Mouse (Mus musculus): ENCODE measurements around the gene Tnfrsf1b. TPM values are rescaled to one million over a fixed set of nuclear protein-coding genes. Genes with fewer than 3 reads are reported as not detected.
A peak's percentile ranks its signal among the peaks of the same experiment; 100 is the strongest.

Tnfrsf1b gene
- polyA plus RNA-seq (2012; rRNA removed) = 15.1 and 17.8 TPM in 2 replicates

DNA sequence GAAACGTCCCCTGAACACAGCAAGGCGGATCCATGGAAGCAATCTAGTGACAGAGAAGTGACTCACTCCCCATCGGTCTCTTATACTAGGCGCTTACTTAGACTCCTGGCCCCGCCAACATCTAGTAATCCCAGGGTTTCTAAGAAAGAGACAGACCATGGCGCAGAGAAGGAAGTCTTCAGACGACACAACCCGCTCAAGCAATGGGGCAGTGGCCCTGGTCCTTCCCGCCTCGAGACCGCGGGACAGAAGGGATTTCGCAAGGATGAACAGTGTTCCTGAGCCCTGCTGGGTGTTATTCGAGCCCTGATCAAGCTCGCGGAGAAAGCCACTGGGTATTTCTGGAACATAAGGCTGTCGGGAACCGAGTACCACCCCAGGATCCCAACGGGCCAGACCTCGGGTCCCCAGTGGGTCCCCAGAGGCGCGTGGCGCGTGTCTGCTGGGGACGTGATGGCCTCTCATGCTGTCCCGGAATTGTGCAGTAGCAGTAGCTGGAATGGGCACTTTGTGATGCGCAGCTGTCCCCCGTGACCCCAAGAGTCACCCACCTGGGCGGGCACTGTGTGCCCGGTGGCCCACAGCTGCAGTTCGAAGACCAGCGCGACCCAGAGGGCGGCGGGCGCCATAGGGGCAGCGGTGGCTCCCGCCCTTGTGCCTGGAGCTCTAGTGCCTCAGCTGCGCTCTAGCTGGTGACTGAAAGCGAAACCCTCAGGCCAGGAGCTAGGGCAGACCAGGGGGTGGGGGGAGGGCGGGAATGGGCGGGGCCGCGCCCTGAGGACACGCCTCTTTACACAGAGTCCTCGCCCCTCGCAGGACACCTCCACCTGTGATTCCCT, at the start of gene Tnfrsf1b:
Gene Tnfrsf1b, minus strand, starts transcription at position 698 of the 839 bp plus-strand sequence.
- under 1% methylated on average over 47 of the region's 47 CpGs for WGBS
- no peak for DNase-seq (ENCODE audit: low read depth, low spot score)

DNA sequence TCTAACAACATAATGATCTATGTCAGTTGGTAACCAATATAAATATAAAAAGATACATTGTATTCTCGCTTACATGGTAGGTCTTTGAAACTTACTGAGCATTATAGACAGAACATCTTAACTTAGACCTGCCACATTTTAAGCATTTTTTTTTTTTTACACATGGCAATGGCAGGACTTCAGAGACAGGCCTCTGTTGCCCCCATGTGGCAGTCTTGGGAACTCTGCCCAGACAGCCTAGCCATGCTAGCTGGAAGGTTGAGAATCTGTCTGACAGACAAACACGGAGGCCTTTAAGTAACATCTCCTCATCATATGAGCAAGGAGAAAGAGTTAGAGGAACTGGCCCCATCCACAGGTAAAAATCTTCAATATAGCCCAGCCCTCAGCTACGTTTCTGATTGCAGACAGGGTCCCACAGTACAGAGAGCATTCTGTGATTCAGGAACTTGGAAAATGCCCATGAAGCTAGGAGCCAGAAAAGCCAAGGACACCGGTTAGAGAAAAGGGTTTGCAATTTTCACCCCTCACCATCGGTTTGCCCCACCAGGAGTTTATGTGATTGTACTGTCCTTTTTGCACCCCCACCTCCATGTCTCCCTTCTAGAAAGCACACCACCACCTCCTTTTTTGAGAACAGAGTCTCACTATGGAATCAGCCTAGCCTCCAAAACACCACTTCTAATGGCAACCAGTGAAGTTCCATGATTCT, 49.1 kb upstream of the Tnfrsf1b start:
- no peak for DNase-seq (ENCODE audit: low read depth, low spot score)
- 53% methylated on average over 5 of the region's 5 CpGs for WGBS

DNA sequence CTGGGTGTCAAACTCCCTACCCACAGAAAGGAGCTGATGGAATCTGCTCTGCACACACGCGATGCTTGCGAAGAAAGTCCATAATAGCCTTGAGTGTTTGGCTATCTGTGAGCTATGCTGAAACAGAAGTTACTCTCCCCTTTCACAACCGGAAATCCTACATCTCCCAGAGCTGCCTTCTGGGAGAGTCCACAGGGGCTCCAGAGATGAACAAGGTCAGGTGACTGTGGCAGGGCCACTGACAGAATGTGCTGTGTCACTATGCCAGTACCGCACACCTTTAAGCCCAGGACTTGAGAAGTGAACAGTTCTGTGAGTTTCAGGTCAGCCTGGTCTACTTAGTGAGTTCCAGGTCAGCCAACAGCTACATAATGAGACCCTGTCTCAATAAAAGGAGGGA, 47.9 kb upstream of the Tnfrsf1b start:
- 85% methylated on average over 5 of the region's 5 CpGs for WGBS
- DNase-seq (ENCODE audit: low read depth, low spot score) = no peak

DNA sequence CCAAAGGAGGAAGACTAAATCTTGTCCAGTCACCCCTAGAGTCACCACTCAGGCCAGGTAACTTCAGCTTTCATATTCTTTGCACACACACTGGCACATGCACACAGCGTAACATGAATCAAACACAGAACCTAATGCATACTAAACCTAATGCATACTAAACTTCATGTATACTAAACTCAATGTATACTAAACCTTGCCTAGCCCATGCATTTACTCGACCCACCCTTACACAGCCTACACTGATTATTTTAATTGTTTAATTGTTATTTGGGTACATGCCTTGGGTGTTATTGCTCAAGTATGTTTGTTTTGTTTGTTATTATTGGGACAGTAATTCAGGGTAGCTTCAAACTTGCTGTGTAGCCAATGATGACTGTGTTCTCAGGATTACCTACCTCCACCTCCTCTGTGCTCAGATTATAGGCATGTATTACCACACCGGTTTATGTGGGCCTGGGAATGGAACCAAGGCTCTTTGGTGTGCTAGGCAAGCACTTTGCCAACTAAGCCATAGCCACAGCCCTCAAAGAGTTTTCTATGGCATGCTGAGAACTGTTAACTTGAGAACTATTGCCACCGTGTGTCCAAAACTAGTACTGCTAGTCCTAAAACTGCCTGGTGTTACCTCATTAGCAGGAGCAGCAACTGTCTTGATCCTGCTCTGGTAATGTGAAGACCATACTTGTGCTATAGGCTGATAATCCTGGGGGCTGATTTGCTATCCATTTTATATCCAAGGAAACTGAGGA, 39.9 kb upstream of the Tnfrsf1b start:
- 28% methylated on average over 4 of the region's 4 CpGs for WGBS
- DNase-seq (ENCODE audit: low read depth, low spot score) = peak; percentile 88

DNA sequence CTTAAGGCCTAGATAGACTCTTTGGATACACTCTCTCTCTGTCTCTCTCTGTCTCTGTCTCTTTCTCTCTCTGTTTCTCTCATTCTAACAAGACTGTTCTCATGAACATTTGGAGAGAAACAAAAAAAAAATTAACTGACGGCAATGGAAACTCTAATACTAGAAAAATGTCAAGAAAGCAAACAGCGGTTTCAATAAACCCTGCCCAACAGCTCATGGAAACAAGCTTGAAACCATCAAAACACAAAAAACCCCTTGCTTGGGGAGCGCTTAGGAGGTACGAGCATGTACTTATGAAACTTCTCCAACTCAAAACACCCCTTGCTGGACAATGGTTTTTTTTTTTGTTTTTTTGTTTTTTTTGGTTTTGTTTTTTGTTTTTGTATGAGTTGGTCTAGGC, 38.0 kb upstream of the Tnfrsf1b start:
- DNase-seq (ENCODE audit: low read depth, low spot score) = no peak
- 95% methylated on average over 4 of the region's 4 CpGs for WGBS

DNA sequence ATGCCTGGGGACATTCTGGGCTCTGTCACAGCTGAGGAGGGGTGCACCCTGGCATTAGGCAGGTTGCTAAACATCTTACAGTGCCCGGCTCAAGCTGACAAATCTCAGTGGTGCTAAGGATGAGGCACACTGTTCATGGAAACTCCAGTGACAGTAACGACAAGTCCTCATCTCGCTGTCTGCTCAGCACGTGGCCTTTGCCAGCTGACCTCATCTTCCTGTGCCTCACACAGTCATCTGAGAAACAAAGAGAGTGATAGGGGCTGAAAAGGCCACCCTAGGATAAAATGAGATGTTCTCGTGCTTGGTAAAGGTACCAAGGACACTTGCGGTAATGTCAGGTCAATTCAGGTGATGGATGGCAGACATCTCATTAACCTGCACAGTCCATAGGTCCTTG, 36.8 kb upstream of the Tnfrsf1b start:
- 76% methylated on average over 6 of the region's 6 CpGs for WGBS

DNA sequence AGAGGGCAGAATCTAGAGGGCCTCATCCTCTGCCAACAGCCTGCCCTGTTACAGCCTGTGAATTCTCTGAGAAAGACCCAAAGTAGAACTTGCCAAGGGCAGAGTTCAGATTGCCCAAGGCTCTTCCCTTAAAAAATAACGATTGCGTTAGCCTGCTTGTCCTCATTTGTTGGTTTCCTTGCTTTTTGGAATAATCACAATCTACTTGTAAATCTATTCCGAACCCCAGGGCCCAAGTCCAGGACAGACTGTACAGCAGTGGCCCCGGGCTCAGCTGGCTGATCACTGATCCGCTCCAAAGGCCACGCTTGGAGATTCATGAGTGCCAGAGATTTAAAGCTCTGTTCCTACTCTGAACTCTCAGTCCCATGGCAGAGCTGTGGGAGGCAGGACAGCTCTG, 34.3 kb upstream of the Tnfrsf1b start:
- WGBS = 76% methylated on average over 6 of the region's 6 CpGs
- DNase-seq (ENCODE audit: low read depth, low spot score) = no peak

More for the DNA sequence above, 36.8 kb upstream of the Tnfrsf1b start:
- no peak for DNase-seq (ENCODE audit: low read depth, low spot score)

DNA sequence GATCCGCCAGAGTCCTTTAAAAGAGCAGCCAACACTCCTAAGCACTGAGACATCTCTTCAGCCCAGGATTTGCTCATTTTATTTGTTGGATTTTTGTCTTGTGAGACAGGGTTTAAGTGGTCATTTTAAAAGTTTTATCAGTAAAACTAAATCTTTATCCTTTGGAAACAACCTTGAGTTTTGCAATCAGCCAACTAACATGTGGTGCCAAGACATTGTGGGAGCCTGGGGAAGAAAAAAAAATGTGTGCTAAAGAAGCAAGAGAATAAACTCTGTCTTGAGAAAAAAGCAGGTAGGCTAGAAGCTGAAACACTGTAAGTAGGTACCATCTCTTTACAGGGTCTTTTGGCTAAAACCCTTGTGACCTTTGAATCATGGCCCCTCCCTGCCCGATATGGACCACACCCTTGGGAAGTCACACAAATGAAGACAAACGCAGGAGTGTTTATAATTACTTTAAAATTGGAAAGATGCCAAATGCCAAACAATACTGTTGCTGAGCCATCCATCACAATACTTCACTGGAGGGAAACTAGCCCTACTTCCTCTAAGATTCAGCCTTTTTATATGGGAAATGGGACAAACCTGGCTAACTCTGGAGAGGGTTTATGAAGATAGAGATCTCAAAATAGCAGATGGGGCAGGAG, 32.2 kb upstream of the Tnfrsf1b start:
- WGBS = 31% methylated on average over 3 of the region's 3 CpGs
- DNase-seq (ENCODE audit: low read depth, low spot score) = no peak

DNA sequence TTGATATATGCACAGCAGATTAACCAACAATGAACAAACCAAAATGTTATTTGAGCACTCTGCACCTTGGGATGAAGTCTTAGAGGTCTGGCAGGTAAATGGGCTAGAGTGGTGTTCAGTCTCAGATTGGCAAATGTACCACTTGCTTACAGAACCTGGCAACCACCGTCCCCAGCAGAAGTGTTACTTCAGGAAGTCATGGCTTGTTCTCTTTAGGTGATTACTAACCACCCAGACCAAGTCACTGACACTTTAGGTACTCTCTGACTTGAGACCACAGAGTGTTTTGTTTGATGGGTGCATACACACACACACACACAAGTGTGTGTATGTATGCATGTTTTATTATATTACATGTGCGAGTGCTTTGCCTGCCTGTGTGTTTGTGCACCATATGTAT, 31.6 kb upstream of the Tnfrsf1b start:
- 85% methylated on average over 2 of the region's 2 CpGs for WGBS
- DNase-seq (ENCODE audit: low read depth, low spot score) = no peak

DNA sequence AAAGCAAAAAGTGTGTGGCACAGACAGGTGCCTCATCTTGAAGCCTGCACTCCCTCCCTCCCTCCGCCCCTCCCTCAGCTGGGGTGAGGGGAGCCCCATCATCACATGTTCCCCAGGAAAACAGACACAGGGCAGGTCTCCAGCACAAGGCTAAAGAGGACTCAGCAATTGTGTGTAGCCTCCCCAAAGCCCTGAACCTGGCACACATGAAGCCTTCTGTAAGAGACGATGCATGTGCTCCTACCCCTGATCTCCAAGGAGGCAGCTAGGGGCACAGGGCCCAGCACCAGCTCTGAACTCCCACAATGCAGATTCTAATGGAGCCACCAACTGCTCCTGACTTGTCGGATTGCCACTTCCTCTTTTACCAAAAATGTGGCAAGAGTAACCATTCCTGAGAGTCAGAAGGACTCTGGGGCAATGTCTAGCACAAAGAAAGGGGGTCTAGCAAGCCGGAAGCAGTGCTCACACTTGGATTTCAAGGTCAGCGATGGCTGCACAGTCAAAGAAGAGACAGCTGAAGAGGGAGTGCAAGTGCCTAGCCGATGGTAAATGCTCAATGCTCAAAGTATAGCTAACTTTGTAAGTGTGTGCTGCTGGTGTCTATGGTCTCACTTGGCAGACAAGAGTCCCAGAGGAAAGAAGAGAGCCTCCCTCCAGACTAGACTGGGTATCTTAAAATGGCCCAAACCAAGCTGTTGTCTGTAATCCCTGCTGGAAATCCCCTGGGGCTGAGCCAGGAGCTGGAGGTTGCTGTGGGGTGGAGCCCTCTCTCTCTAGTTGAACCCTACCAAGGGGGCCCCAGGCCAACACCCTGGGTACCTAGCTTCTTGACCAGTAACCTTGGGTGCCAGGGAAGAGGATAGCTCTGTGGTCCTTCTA, 29.9 kb upstream of the Tnfrsf1b start:
- WGBS = 84% methylated on average over 6 of the region's 6 CpGs

DNA sequence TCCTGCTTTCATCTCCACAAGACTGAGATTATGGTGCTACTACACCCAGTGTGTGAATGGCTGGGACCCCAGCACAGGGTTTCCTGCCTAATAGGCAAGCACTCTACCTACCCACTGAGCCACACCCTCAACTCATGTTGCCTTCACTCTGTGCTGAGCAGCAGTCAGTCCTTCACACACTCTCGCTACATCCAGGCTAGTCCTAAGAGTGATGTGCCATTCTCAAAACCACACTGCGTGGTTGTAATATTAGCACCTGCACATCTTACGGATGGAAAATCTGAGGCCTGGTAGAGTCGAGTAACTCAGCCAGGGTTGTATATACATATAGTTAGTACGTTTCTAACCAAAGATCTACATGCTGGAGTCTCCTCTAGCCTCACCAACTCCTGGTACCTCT, 28.2 kb upstream of the Tnfrsf1b start:
- no peak for DNase-seq (ENCODE audit: low read depth, low spot score)

More for the DNA sequence above, 29.9 kb upstream of the Tnfrsf1b start:
- no peak for DNase-seq (ENCODE audit: low read depth, low spot score)

DNA sequence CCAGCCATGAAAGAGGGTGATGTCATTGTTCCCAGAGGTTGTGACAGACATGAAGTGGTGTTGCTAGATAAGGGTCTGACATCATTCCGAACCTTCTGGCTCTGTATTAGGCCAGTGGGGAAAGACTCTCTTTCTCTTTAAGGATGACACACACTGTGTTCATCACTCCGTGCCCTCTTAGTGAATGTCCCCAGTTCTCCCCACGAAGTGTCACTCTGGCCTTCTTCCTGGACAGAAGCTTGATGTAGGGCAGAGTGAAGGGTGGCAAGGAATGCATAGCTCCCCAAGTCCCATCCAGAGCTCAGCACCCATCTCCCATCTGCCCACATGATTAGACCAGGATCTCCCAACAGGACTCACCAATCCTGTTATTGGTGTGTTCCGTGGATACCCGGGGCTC, 27.3 kb upstream of the Tnfrsf1b start:
- DNase-seq (ENCODE audit: low read depth, low spot score) = no peak
- whole genome bisulfite sequencing = 79% methylated on average over 5 of the region's 5 CpGs

More for the DNA sequence above, 28.2 kb upstream of the Tnfrsf1b start:
- WGBS = 96% methylated on average over 5 of the region's 5 CpGs

DNA sequence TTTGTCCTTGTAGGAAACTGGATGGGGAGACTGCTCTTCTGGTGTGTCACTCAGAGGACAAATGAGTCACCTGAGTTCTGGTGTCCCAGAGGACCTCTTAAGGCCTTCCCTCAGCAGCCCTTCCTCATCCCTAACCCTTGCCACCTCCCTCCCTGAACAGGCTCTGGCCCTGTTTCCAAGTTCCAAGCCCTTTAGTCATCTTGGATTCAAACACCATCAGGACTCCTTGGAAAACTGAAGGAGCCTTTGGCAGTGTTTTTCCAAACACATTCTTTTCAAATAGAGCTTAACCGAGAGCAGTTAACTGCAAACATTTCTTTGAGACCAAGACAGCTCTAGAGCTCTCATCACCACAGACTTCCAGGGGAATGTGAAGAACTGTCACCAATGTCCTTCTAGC, 26.1 kb upstream of the Tnfrsf1b start:
- no peak for DNase-seq (ENCODE audit: low read depth, low spot score)
- 83% methylated on average over 1 of the region's 1 CpGs for WGBS

DNA sequence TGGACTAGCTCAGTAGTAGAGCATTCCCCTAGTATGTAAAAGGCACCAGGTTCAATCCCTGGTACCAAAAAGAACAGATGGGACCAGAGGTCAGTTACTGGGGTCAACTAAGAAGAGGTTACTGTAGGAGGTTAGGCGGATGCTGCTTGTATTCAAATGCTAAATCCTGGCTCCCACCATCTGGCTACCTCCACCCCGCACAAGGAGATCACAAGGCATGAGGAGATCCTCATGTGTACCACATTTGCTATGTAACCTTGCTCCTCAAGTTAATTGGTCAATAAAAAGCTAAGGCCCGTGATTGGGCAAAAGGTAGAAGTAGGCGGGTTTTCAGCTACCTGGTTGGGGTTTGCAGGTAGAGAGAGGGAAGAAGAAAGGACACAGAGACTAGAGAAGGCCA, 25.0 kb upstream of the Tnfrsf1b start:
- 79% methylated on average over 4 of the region's 4 CpGs for WGBS
- DNase-seq (ENCODE audit: low read depth, low spot score) = no peak

DNA sequence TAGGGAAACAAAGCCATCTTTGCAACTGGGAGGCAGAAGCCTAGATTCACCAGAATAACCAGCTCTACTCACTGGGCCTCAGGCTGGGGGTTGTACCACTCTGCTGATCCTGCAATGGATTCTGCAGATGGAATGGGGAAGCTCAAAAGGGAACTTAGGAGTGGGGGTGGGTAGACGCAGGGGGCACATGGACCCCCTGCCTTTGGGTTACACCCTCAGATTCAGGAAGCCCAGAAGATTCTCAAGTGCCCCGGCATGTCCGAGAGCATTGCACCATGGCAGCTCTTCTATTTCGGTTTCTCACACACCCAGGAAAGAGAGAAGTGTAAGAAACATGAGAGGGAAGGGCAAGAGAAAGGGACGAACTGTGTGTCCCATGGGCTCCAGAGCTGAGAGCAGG, 23.5 kb upstream of the Tnfrsf1b start:
- 88% methylated on average over 5 of the region's 5 CpGs for WGBS
- DNase-seq (ENCODE audit: low read depth, low spot score) = no peak

DNA sequence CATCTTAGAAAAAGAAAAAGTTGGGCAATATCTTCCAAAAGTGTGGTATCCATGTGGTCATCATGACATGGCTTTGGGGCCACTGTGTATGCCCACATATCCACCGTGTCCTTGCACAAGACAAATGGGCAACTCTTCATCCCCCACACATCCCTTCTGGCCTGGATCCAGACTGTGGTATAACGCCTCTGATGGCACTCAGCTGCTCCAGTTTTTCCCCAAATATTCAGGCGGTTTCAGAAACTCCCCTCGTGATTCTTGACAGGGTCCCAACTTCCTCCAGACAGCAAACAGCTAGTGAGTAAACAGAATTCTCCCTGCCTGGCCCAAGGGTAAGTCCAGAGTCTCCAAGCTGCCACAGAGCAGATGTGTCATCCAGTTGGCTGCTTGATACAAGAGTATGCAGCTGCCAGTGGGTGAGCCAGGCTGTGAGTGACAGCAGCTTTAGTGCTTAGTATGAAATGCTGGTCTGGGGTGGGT, 21.0 kb upstream of the Tnfrsf1b start:
- 17% methylated on average over 4 of the region's 4 CpGs for WGBS

DNA sequence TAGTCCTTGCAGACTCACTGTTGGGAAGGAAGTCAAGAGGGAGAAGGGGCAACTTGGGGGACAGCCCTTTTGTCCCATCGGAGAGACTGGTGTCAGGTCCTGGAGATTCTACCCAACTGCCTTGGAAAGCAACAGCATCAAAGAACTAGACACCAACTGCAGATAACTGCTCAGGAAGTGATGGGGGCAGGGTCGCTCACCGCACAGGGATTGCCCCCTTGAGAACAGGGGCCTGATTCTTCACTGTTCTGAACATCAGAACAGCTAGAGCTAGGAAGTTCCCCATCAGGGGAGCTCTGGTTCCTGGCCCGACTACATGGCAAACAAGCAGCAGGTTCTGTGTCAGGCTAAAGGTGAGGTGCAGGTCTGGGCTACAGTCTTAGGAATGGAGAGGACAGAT, 19.8 kb upstream of the Tnfrsf1b start:
- DNase-seq (ENCODE audit: low read depth, low spot score) = no peak
- WGBS = 88% methylated on average over 4 of the region's 4 CpGs

More for the DNA sequence above, 21.0 kb upstream of the Tnfrsf1b start:
- DNase-seq (ENCODE audit: low read depth, low spot score) = no peak

DNA sequence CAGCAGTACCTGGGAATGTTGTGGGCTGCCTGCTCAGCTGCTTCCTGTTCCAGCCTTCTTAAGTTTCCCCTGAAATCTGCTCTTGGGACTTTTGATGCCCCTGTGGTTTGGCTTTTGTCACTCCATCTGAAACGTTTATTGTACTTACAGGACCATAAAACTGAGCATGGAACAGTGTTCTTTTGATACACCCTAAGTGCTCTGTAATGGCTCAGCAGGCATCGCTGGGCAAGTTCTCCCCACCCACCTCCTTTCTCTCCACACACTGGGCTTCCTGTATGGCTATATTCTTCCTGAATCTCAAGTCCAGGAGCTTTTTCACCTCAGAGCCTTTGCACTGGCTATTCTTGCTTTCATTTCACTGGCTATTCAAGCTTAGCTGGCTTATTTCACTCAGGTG, 18.1 kb upstream of the Tnfrsf1b start:
- no peak for DNase-seq (ENCODE audit: low read depth, low spot score)
- WGBS = 6% methylated on average over 2 of the region's 2 CpGs

DNA sequence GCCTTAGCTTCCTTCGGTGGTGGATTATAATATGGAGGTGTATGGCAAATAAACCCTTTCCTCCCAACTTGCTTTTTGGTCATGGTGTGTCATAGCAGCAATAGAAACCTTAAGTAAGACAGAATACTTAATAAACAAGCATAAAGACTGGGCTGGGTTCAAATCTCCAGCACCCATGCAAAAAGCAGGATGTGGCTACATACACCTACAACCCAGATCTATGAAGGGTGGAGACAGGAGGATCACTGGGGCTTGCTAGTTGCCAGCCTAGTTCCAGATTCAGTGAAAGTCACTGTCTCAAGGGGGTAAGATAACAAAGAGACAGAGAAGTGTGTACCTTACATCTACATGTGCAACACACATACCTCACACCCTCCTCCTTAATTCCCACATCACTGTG, 16.9 kb upstream of the Tnfrsf1b start:
- DNase-seq (ENCODE audit: low read depth, low spot score) = no peak
- WGBS = 96% methylated on average over 1 of the region's 1 CpGs
